Mouse (Mus musculus): Measurements from ENCODE around the gene Trpt1.

Trpt1 gene

GRCm38 (mm10) chr19:7039841-7040636, 44.1 kb downstream of the Trpt1 start, which contains the start of gene Stip1:
Gene Stip1, minus strand, starts transcription at chr19:7039967.
- DNase-seq (ENCODE audit: low spot score in 2 of 2), result peak; percentile 99 to 100

DNA sequence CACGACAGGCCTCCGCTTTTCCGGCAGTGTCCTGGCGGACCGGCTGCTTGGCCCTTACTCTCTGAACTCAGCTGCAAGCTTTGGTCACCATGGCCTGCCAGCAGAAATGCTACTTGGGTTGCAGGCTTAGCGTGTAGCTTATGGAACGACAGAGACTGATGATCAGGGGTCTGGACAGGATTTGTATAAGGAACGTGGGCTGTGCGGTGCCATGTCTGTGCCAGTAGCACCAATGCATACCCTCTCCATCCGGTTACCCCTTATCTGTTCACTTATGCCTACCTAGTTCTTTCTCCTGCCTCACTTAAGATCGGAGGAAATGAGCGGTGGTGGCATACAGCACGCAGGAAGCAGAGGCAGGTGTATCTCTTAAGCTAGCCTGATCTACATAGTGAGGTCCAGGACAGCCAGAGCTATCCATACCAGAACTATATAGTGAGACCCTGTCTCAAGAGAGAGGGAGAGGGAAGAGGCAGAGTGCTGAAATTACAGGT, 44.8 kb downstream of the Trpt1 start:
- DNase-seq (ENCODE audit: low spot score in 2 of 2), result no peak

- DNase-seq (ENCODE audit: low spot score in 2 of 2), result no peak
Measured at GRCm38 (mm10) chr19:7041171-7041570, 45.2 kb downstream of the Trpt1 start.

GRCm38 (mm10) chr19:7044279-7044678, 48.3 kb downstream of the Trpt1 start:
- DNase-seq (ENCODE audit: low spot score in 2 of 2), result no peak

DNA sequence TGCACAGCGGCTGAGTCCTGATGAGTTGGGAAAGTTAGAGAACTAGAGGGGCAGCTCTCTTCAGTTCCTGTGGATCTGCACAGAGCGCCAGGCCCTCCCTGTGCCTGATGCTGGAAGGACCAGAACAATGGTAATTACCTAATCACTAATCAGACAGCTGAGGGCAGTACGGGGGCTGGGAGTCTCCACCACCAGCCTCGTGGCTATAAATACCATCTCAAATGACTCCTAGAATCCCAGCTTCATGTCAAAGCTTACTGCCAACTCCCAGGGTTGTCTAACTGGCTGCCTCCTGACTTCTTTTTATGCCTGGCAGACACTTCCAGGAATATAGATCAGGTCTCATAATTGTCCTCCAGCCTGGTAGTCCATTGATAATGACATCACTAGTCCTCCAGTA, 48.8 kb downstream of the Trpt1 start:
- no peak for DNase-seq (ENCODE audit: low spot score in 2 of 2)
